Mouse (Mus musculus): ENCODE measurements around the gene Lipe. TPM values are rescaled to one million over a fixed set of nuclear protein-coding genes. Genes with fewer than 3 reads are reported as not detected.

Lipe gene
- total and polyA plus RNA-seq, 3 experiments = 4.5 to 15.4 TPM; not detected in 1

DNA sequence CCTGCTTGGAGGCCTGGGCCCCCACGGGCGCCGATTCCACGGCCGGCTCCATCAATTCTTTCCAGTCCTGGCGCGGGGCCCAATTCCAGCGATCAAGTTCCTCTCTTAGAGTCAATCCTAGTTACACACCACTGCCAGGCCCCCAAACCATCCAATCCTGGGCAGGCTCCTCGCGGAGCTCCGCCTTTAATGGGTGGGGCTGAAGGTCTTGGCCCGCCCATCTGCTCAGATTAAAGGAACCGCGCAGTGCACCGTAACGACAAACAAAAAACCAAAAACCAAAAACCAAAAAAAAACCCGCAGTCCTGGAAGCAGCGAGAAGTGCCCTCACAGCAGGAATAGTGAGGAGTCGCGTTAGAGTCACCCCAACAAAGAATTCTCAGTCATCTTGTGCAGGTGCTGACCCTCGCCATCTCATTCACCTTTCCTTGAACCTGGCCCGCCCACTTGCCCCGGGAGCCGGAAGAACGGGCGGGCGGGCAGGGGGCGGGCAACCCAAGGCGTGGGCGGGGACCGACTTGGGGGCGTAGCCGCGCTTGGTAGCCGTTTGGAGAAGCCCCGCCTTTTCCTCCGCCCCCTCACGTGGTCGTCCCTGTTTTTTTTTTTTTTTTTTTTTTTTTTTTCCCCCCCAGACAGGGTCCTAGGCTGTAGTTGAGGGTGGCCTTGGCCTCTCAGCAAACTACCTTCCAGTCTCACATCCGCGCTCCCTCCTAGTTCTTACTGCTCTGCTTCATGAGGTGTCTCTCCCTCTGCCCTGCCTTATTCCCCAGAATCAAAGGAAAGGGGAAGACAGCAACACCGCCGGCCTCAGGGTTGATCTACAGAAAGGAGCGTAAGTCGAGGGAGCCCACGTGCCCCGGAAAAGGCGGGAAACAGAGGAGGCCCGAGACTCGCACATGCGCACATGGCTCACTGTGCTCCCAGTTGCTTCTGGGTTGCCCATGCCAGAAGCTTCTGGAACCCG, 2.7 kb downstream of the Lipe start:
- Histone ChIP-seq H3K9me3 (replicated peaks; ENCODE audit: insufficient read depth, low read length) (no peaks in the 10 kb centered on the region), H3K9ac (ENCODE audit: control insufficient read depth, low read depth, low read length, poor library complexity, severe bottlenecking) (peak overlapping the region; percentile 69), H3K36me3 (ENCODE audit: control insufficient read depth in 1 of 2, insufficient read depth in 2 of 2, low read length in 2 of 2) (peaks cover 0 to 10% of the 10 kb centered on the region in 2 experiments; a peak in 2 of 4 replicates), H3K79me2 (ENCODE audit: control insufficient read depth, insufficient read depth, low read length, poor library complexity) (no peaks in the 10 kb centered on the region; the same call in 1 of the 2 replicates), H3K4me3 (ENCODE audit: control insufficient read depth in 1 of 2, insufficient read depth in 1 of 2, low read depth in 2 of 2, low read length in 2 of 2) (peak overlapping the region; percentile 63 to 93), H3K4me1 (ENCODE audit: control insufficient read depth in 1 of 2, insufficient read depth in 2 of 2, low read length in 2 of 2) (peaks cover 3 to 15% of the 10 kb centered on the region in 2 experiments; a peak in 3 of 4 replicates), H3K27me3 (ENCODE audit: control insufficient read depth in 1 of 2, insufficient read depth in 2 of 2, low read length in 2 of 2) (no peaks in the 10 kb centered on the region), H3K27ac (ENCODE audit: control insufficient read depth, low read depth, low read length) (peak overlapping the region; percentile 57)
- DNase-seq (ENCODE audit: low read depth, low spot score) = peak; percentile 97
- TF ChIP-seq MAFK (IDR thresholded peaks at IDR 0.05; ENCODE audit: borderline replicate concordance, low read depth, low read length) (no peak), EP300 (IDR thresholded peaks at IDR 0.05; ENCODE audit: low read depth in 1 of 2, low read length in 2 of 2) (peak in 1 of 2 experiments; percentile 11; a peak in 1 of 4 replicates), E2F4 (IDR thresholded peaks at IDR 0.05; ENCODE audit: borderline replicate concordance, low read depth, low read length) (peak; percentile 47; the same call in 1 of the 2 replicates), BHLHE40 (IDR thresholded peaks at IDR 0.05; ENCODE audit: borderline replicate concordance, low read depth, low read length) (peak; percentile 93), GATA1 (IDR thresholded peaks at IDR 0.05; ENCODE audit: low read depth, low read length) (no peak), NRF1 (IDR thresholded peaks at IDR 0.05; ENCODE audit: insufficient read depth, low read depth, low read length, poor library complexity, severe bottlenecking) (peak; percentile 60), MAZ (IDR thresholded peaks at IDR 0.05; ENCODE audit: low read depth, low read length) (peak; percentile 48; the same call in 1 of the 2 replicates), POLR2A (IDR thresholded peaks at IDR 0.05; ENCODE audit: control insufficient read depth in 1 of 2, insufficient read depth in 1 of 2, low read depth in 1 of 2, low read length in 2 of 2, poor library complexity in 1 of 2) (peak; percentile 11 to 40; a peak in 1 of 4 replicates), RAD21 (IDR thresholded peaks at IDR 0.05; ENCODE audit: low read depth, low read length) (no peak), UBTF (IDR thresholded peaks at IDR 0.05; ENCODE audit: borderline replicate concordance, insufficient read depth, low read depth, low read length) (no peak; the same call in 1 of the 2 replicates), TCF12 (IDR thresholded peaks at IDR 0.05; ENCODE audit: low read depth, low read length) (no peak; the same call in 1 of the 2 replicates), HCFC1 (IDR thresholded peaks at IDR 0.05; ENCODE audit: low read depth, low read length) (peak; percentile 67), POLR2AphosphoS5 (IDR thresholded peaks at IDR 0.05; ENCODE audit: borderline replicate concordance, low read depth, low read length) (no peak), TAL1 (IDR thresholded peaks at IDR 0.05; ENCODE audit: low read length) (no peak), MAX (IDR thresholded peaks at IDR 0.05; ENCODE audit: low read length) (peak; percentile 97), ZMIZ1 (IDR thresholded peaks at IDR 0.05; ENCODE audit: low read depth, low read length) (no peak), ETS1 (IDR thresholded peaks at IDR 0.05; ENCODE audit: low read depth, low read length) (peak; percentile 58), MEF2A (IDR thresholded peaks at IDR 0.05; ENCODE audit: extremely low read depth, insufficient replicate concordance, low read depth, low read length, poor library complexity, severe bottlenecking) (0 out of 2 replicates have a peak, but pooled peaks have one; percentile 46), RCOR1 (IDR thresholded peaks at IDR 0.05; ENCODE audit: low read depth, low read length) (no peak), USF2 (IDR thresholded peaks at IDR 0.05; ENCODE audit: borderline replicate concordance in 1 of 2, insufficient read depth in 1 of 2, low read depth in 1 of 2, low read length in 2 of 2) (peak in 1 of 2 experiments; percentile 73; a peak in 2 of 4 replicates), MXI1 (IDR thresholded peaks at IDR 0.05; ENCODE audit: low read depth, low read length) (peak; percentile 86), ZC3H11A (IDR thresholded peaks at IDR 0.05; ENCODE audit: low read depth, low read length) (no peak), POLR2AphosphoS2 (IDR thresholded peaks at IDR 0.05; ENCODE audit: low read length) (peak; percentile 47; the same call in 1 of the 2 replicates), TBP (IDR thresholded peaks at IDR 0.05; ENCODE audit: low read depth, low read length) (peak; percentile 34), MYB (IDR thresholded peaks at IDR 0.05; ENCODE audit: low read depth, low read length) (peak; percentile 56; the same call in 1 of the 2 replicates), GABPA (IDR thresholded peaks at IDR 0.05; ENCODE audit: low read depth, low read length) (no peak), SIN3A (IDR thresholded peaks at IDR 0.05; ENCODE audit: low read length) (peak; percentile 92; the same call in 1 of the 2 replicates), JUND (IDR thresholded peaks at IDR 0.05; ENCODE audit: low read depth, low read length) (no peak), KAT2A (conservative IDR thresholded peaks at IDR 0.05; ENCODE audit: low read depth, low read length) (no peak), SMC3 (IDR thresholded peaks at IDR 0.05; ENCODE audit: low read depth, low read length) (no peak), CHD2 (IDR thresholded peaks at IDR 0.05; ENCODE audit: low read length) (no peak; the same call in 1 of the 2 replicates), NELFE (IDR thresholded peaks at IDR 0.05; ENCODE audit: low read depth, low read length) (peak; percentile 28; the same call in 1 of the 2 replicates), MYC (IDR thresholded peaks at IDR 0.05; ENCODE audit: low read depth, low read length) (peak; percentile 74), CTCF (IDR thresholded peaks at IDR 0.05 in 2 of 3, conservative IDR thresholded peaks at IDR 0.05 in 1 of 3; ENCODE audit: control insufficient read depth in 1 of 3, insufficient read depth in 1 of 3, low read depth in 2 of 3, low read length in 3 of 3, poor library complexity in 1 of 3, severe bottlenecking in 1 of 3) (no peak)

Data from MEL (cell line).